Mouse (Mus musculus): ENCODE measurements at regions not wholly inside any gene's neighbourhood (a gene's known extent, or its start where the extent isn't known, plus 50 kb on each side); places are given as distances from the start of the nearest gene placed in this dataset.

DNA sequence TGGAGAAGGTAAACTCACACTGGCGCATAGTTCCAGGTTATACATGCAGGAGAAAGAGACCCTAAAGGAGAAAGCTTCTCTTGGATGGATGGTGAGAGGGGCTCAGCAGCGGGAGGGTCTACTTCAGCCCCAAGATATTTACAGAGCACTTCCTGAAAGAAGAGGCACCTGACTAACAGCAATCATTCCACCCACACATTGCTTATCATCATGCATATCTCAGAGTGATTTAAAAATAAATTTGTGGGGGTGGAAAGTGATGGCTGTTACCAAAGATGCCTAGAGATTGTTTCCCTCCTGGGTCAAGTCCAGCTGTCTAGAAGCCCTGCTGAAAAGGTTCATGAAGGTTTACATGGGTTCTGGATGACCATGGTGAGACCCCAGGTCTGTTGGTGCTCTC lies 184.4 kb upstream of the Sesn3 start:
- WGBS = 86% methylated on average over 2 of the region's 2 CpGs

DNA sequence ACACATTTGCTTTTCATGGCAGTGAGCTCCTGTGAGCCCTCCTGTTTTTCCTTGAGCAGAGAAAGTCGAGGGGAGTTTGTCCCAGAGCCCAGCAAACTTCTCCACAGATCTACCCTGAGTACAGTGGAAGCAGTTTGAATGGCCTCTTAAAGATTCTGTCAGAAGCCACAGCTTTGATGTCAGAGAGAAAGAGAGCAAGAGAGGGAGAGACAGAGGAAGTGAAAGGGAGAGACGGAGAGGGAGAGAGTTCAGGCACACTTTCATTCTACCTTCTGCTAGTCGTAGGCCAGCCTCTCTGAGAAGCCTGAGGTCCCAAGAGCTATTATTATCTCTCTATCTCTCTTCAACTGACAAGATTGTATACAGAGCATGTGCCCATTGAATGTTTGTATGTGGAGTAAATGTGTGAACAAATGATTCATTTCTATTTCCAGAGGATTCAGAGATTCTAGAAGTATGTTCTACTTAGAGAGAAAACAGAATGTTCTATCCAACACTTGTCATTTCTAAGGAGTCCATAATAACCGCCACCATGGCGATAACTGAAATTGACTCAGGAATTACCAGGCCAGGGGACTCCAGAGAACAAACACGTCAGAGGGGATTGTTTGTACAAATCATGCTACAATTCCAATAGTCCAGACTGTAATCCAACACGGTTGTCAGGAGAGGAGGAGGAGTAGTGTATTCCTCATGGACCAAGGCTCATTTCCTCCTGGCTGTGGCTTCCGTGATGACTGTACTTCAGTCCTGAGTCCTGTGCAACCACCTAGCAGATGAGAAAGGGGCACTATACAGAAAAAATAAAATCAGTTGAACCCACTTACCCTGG lies 183.6 kb upstream of the Sesn3 start:
- H3K4me1 ChIP-seq (ENCODE audit: control insufficient read depth, insufficient read depth, low read length) = 0 out of 2 replicates have a peak, but pooled peaks cover 7% of the 10 kb centered on the region
- WGBS = 70% methylated on average over 8 of the region's 8 CpGs

More for the DNA sequence above, 184.4 kb upstream of the Sesn3 start:
- no peak overlapping the region for H3K4me3 ChIP-seq (replicated peaks; ENCODE audit: low read length)
- H3K4me1 ChIP-seq (ENCODE audit: control insufficient read depth, insufficient read depth, low read length) = 0 out of 2 replicates have a peak, but pooled peaks cover 7% of the 10 kb centered on the region
- H3K9ac ChIP-seq (ENCODE audit: low read length) = no peak overlapping the region
- no peaks in the 10 kb centered on the region for H3K9me3 ChIP-seq (replicated peaks; ENCODE audit: control insufficient read depth, low read length)
- no peak overlapping the region for H3K4me2 ChIP-seq (ENCODE audit: low read depth, low read length)
- ATAC-seq (ENCODE audit: insufficient read depth, low FRiP score) = no peak
- H3K36me3 ChIP-seq (ENCODE audit: control insufficient read depth, insufficient read depth, low read length) = no peaks in the 10 kb centered on the region
- no peaks in the 10 kb centered on the region for H3K27me3 ChIP-seq (ENCODE audit: control insufficient read depth, insufficient read depth, low read length)
- no peak overlapping the region for H3K27ac ChIP-seq (ENCODE audit: low read length)

DNA sequence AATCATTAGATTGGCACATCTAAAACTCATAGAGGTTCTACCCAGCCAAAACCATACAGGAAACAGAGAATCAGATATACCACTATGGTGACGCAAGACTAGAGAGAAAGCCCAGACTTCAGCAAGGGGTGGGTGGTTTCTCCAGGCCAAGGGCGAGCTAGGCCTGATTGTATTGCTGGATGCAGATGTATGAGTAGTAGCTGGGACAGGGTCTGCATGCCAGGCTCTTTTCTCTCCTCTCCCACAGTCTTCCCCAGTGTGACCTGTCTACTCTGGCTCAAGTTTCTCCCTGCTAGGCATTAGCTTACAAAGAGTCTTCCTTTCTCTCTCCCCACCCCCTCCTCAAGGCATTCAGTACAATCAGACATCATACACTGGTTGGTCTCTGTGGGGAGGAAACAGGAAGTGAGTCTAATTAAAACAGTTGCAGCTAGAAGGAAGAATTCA lies 181.8 kb upstream of the Sesn3 start:
- Histone ChIP-seq H3K27ac (ENCODE audit: low read length) (no peak overlapping the region), H3K4me3 (replicated peaks; ENCODE audit: low read length) (no peak overlapping the region), H3K9me3 (replicated peaks; ENCODE audit: control insufficient read depth, low read length) (no peaks in the 10 kb centered on the region), H3K4me1 (ENCODE audit: control insufficient read depth, insufficient read depth, low read length) (0 out of 2 replicates have a peak, but pooled peaks cover 7% of the 10 kb centered on the region), H3K36me3 (ENCODE audit: control insufficient read depth, insufficient read depth, low read length) (no peaks in the 10 kb centered on the region), H3K4me2 (ENCODE audit: low read depth, low read length) (no peak overlapping the region), H3K9ac (ENCODE audit: low read length) (no peak overlapping the region), H3K27me3 (ENCODE audit: control insufficient read depth, insufficient read depth, low read length) (no peaks in the 10 kb centered on the region)
- 84% methylated on average over 2 of the region's 2 CpGs for WGBS
- ATAC-seq (ENCODE audit: insufficient read depth, low FRiP score) = no peak

More for the DNA sequence above, 183.6 kb upstream of the Sesn3 start:
- no peak overlapping the region for H3K4me2 ChIP-seq (ENCODE audit: low read depth, low read length)
- H3K9me3 ChIP-seq (replicated peaks; ENCODE audit: control insufficient read depth, low read length) = no peaks in the 10 kb centered on the region
- no peak overlapping the region for H3K27ac ChIP-seq (ENCODE audit: low read length)
- H3K27me3 ChIP-seq (ENCODE audit: control insufficient read depth, insufficient read depth, low read length) = no peaks in the 10 kb centered on the region
- no peak overlapping the region for H3K9ac ChIP-seq (ENCODE audit: low read length)
- H3K36me3 ChIP-seq (ENCODE audit: control insufficient read depth, insufficient read depth, low read length) = no peaks in the 10 kb centered on the region
- H3K4me3 ChIP-seq (replicated peaks; ENCODE audit: low read length) = no peak overlapping the region
- ATAC-seq (ENCODE audit: insufficient read depth, low FRiP score) = no peak

DNA sequence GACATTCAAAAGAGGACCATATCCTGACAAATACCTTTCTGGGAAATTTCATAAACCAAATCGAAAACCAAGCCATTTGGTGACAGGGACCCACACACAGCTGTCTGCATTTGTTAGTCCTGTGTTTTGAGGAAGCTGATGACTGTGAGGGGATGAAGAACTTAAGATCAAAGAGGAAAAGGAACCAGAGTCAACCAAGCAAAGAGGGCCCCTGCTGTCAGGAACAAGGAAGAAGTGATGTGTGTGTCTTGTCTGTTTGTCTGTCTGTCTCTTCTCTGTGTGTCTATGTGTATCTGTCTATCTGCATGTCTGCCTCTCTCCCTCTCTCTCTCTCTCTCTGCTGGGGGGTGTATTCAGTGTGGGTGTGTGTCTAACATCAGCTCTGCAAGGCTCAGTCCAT lies 171.3 kb upstream of the Sesn3 start:
- no peak overlapping the region for H3K4me3 ChIP-seq (replicated peaks; ENCODE audit: low read length)
- ATAC-seq (ENCODE audit: insufficient read depth, low FRiP score) = no peak
- WGBS = 66% methylated on average over 1 of the region's 1 CpGs

DNA sequence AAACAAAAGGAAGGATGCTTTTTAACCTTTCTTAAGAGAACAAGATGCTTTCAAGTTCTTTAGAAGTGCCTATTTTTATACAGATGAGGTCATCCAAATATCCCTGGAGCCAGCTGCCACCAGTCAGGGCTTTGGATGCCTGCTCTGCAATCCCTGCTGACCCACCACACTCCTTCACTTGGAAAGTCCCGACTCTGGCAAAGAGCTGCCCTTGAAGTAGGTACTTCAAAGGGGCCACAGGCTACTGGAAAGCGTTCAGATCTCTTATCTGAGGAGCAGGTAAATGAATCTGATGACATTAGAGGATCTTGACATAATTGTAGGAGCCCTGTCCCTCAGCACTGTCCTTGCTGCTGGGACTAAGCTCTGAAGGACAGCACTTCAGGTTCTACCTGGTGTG lies 169.9 kb upstream of the Sesn3 start:
- no peak overlapping the region for H3K4me3 ChIP-seq (replicated peaks; ENCODE audit: low read length)
- H3K9ac ChIP-seq (ENCODE audit: low read length) = no peak overlapping the region
- peaks cover 10% of the 10 kb centered on the region; the same call in 1 of the 2 replicates for H3K4me1 ChIP-seq (ENCODE audit: control insufficient read depth, insufficient read depth, low read length)
- no peak for ATAC-seq (ENCODE audit: insufficient read depth, low FRiP score)
- H3K27ac ChIP-seq (ENCODE audit: low read length) = no peak overlapping the region
- H3K36me3 ChIP-seq (ENCODE audit: control insufficient read depth, insufficient read depth, low read length) = no peaks in the 10 kb centered on the region
- no peaks in the 10 kb centered on the region for H3K9me3 ChIP-seq (replicated peaks; ENCODE audit: control insufficient read depth, low read length)
- no peak overlapping the region for H3K4me2 ChIP-seq (ENCODE audit: low read depth, low read length)
- 28% methylated on average over 2 of the region's 2 CpGs for WGBS
- no peaks in the 10 kb centered on the region for H3K27me3 ChIP-seq (ENCODE audit: control insufficient read depth, insufficient read depth, low read length)

More for the DNA sequence above, 171.3 kb upstream of the Sesn3 start:
- no peaks in the 10 kb centered on the region for H3K27me3 ChIP-seq (ENCODE audit: control insufficient read depth, insufficient read depth, low read length)
- no peak overlapping the region for H3K27ac ChIP-seq (ENCODE audit: low read length)
- no peak overlapping the region for H3K9ac ChIP-seq (ENCODE audit: low read length)
- no peaks in the 10 kb centered on the region for H3K4me1 ChIP-seq (ENCODE audit: control insufficient read depth, insufficient read depth, low read length)
- H3K9me3 ChIP-seq (replicated peaks; ENCODE audit: control insufficient read depth, low read length) = no peaks in the 10 kb centered on the region
- no peak overlapping the region for H3K4me2 ChIP-seq (ENCODE audit: low read depth, low read length)
- H3K36me3 ChIP-seq (ENCODE audit: control insufficient read depth, insufficient read depth, low read length) = no peaks in the 10 kb centered on the region

DNA sequence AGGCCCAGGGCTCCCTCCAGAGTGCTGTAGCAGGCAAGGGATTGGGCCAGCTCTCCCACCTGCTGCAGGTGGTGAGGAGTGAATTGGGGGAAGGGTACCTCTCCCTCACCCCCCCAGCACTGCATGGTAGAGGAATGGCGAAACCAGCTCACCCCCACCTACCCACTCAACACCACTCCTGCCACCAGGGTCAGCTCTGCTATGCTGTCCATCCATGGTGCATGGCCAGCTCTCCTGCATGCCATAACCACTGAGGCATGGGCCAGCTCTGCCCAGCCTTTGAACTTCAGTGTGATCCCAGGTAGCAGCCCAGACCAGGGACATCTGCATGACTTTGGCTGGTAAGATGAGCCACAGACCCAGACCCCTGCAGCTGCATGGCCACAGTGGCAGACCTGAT lies 168.5 kb upstream of the Sesn3 start:
- 0 out of 2 replicates have a peak, but pooled peaks have one; percentile 17 for ATAC-seq (ENCODE audit: insufficient read depth, low FRiP score)
- H3K36me3 ChIP-seq (ENCODE audit: control insufficient read depth, insufficient read depth, low read length) = no peaks in the 10 kb centered on the region
- no peak overlapping the region for H3K4me3 ChIP-seq (replicated peaks; ENCODE audit: low read length)
- no peaks in the 10 kb centered on the region for H3K9me3 ChIP-seq (replicated peaks; ENCODE audit: control insufficient read depth, low read length)
- 100% methylated on average over 1 of the region's 1 CpGs for WGBS
- H3K4me1 ChIP-seq (ENCODE audit: control insufficient read depth, insufficient read depth, low read length) = peaks cover 11% of the 10 kb centered on the region; the same call in 1 of the 2 replicates
- H3K9ac ChIP-seq (ENCODE audit: low read length) = no peak overlapping the region
- no peak overlapping the region for H3K27ac ChIP-seq (ENCODE audit: low read length)
- no peaks in the 10 kb centered on the region for H3K27me3 ChIP-seq (ENCODE audit: control insufficient read depth, insufficient read depth, low read length)
- no peak overlapping the region for H3K4me2 ChIP-seq (ENCODE audit: low read depth, low read length)

DNA sequence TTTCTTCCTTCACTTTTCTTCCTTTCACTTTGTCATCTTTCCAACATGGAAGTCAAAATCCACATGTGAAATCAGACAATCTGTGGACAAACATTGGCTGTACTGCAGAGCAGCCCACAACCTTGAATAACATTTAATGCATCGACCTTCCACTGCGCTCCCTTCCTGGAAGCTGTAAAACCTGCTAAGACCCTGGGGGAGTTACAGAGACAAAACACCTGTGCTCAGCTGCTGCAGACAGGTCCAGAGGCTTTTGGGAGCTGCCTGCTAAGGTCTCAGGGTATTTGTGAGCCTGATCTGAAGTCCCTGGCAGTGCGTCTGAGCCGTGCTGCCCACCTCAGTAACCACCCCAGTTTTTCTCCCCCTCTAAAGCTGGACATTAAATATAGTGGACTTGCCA lies 166.1 kb upstream of the Sesn3 start:
- no peak overlapping the region for H3K4me3 ChIP-seq (replicated peaks; ENCODE audit: low read length)
- ATAC-seq (ENCODE audit: insufficient read depth, low FRiP score) = no peak
- no peaks in the 10 kb centered on the region for H3K27me3 ChIP-seq (ENCODE audit: control insufficient read depth, insufficient read depth, low read length)
- WGBS = 42% methylated on average over 4 of the region's 4 CpGs
- peaks cover 11% of the 10 kb centered on the region; the same call in 1 of the 2 replicates for H3K4me1 ChIP-seq (ENCODE audit: control insufficient read depth, insufficient read depth, low read length)
- no peak overlapping the region for H3K4me2 ChIP-seq (ENCODE audit: low read depth, low read length)
- no peak overlapping the region for H3K9ac ChIP-seq (ENCODE audit: low read length)
- H3K36me3 ChIP-seq (ENCODE audit: control insufficient read depth, insufficient read depth, low read length) = no peaks in the 10 kb centered on the region
- H3K27ac ChIP-seq (ENCODE audit: low read length) = no peak overlapping the region; the same call in 1 of the 2 replicates
- H3K9me3 ChIP-seq (replicated peaks; ENCODE audit: control insufficient read depth, low read length) = no peaks in the 10 kb centered on the region

DNA sequence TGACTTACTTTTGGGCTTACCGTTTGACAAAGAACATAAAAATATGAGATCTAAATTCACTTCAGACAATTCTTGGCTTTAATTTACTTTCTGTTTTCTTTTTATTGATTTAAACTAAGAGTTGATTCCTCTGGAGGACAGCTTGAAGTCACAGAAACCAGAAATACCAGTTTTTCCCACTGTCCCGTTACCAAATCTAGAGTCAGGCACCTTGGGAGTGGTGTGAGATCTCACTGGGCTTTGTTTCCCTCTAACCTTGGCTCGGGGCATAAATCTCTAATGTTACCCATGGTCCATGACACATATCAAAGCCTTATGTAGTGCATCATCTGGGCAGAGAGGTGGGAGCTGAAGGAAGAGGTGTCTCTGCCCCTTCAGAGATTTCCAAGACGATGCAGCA lies 165.4 kb upstream of the Sesn3 start:
- Histone ChIP-seq H3K4me1 (ENCODE audit: control insufficient read depth, insufficient read depth, low read length) (peaks cover 11% of the 10 kb centered on the region; the same call in 1 of the 2 replicates), H3K36me3 (ENCODE audit: control insufficient read depth, insufficient read depth, low read length) (no peaks in the 10 kb centered on the region), H3K27ac (ENCODE audit: low read length) (0 out of 2 replicates have a peak overlapping the region, but pooled peaks have one; percentile 23), H3K4me3 (replicated peaks; ENCODE audit: low read length) (no peak overlapping the region), H3K9ac (ENCODE audit: low read length) (no peak overlapping the region), H3K27me3 (ENCODE audit: control insufficient read depth, insufficient read depth, low read length) (no peaks in the 10 kb centered on the region), H3K9me3 (replicated peaks; ENCODE audit: control insufficient read depth, low read length) (no peaks in the 10 kb centered on the region), H3K4me2 (ENCODE audit: low read depth, low read length) (no peak overlapping the region)
- ATAC-seq (ENCODE audit: insufficient read depth, low FRiP score) = no peak
- WGBS = 52% methylated on average over 4 of the region's 4 CpGs

DNA sequence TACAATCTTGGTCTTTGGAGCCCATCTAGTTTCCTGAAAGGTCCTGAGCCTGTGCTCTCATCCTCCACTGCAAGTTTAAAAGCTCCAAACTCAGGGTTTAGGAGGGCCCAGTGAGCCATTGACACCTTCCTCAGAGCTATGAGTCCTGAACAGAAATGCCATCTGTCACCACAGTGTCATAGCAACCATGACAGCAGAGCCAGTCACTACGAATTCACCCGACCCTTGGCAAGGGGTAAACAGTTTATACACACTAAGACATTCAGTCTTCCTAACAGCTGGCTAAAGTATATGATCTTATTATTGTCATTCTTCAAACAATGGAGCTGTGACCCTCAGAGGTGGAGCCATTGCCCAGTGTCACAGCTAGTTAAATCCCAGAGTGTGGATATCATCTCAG lies 163.2 kb upstream of the Sesn3 start:
- Histone ChIP-seq H3K27ac (ENCODE audit: low read length) (no peak overlapping the region), H3K4me1 (ENCODE audit: control insufficient read depth, insufficient read depth, low read length) (peaks cover 11% of the 10 kb centered on the region; the same call in 1 of the 2 replicates), H3K27me3 (ENCODE audit: control insufficient read depth, insufficient read depth, low read length) (no peaks in the 10 kb centered on the region), H3K4me3 (replicated peaks; ENCODE audit: low read length) (no peak overlapping the region), H3K9ac (ENCODE audit: low read length) (no peak overlapping the region), H3K36me3 (ENCODE audit: control insufficient read depth, insufficient read depth, low read length) (no peaks in the 10 kb centered on the region), H3K4me2 (ENCODE audit: low read depth, low read length) (no peak overlapping the region), H3K9me3 (replicated peaks; ENCODE audit: control insufficient read depth, low read length) (no peaks in the 10 kb centered on the region)
- WGBS = 11% methylated on average over 2 of the region's 2 CpGs
- ATAC-seq (ENCODE audit: insufficient read depth, low FRiP score) = no peak

All from stomach, embryonic 16.5 days (tissue).